Mouse (Mus musculus) C2C12 (cell line): Measurements from ENCODE around the gene Rtn4r.

ENCODE experiments used
- CEBPB ChIP-seq: IDR thresholded peaks from one replicate; pipeline ENCODE4 v1.6.1; 2011; ENCODE audit warnings: low read depth, mild to moderate bottlenecking, control low read depth, moderate library complexity
- CTCF ChIP-seq: IDR thresholded peaks from one replicate; pipeline ENCODE4 v1.5.1; 2011; ENCODE audit not compliant: control insufficient read depth, insufficient read depth, insufficient read length
- MAX ChIP-seq: IDR thresholded peaks from one replicate; pipeline ENCODE4 v1.6.1; 2011; ENCODE audit warnings: mild to moderate bottlenecking, control low read depth
- MYOG ChIP-seq: IDR thresholded peaks from one replicate; pipeline ENCODE4 v1.6.1; 2011; ENCODE audit not compliant: control insufficient read depth, insufficient read length; ENCODE audit errors: extremely low read depth
- USF1 ChIP-seq: IDR thresholded peaks from one replicate; pipeline ENCODE4 v1.6.1; 2011; ENCODE audit warnings: low read depth, mild to moderate bottlenecking, control low read depth, moderate library complexity

- TF ChIP-seq CTCF (no peak), USF1 (no peak), MYOG (no peak), MAX (no peak), CEBPB (no peak)
Observed at GRCm38 (mm10) chr16:18191006-18191405, 63.6 kb downstream of the Rtn4r start.
